Mouse (Mus musculus): ENCODE data around the gene Psd4. TPM values are rescaled to one million over a fixed set of nuclear protein-coding genes. Genes with fewer than 3 reads are reported as not detected.
A peak's percentile ranks its signal among the peaks of the same experiment; 100 is the strongest.

The Psd4 gene
- 132 and 154 TPM in 2 replicates for total RNA-seq (2017)

DNA sequence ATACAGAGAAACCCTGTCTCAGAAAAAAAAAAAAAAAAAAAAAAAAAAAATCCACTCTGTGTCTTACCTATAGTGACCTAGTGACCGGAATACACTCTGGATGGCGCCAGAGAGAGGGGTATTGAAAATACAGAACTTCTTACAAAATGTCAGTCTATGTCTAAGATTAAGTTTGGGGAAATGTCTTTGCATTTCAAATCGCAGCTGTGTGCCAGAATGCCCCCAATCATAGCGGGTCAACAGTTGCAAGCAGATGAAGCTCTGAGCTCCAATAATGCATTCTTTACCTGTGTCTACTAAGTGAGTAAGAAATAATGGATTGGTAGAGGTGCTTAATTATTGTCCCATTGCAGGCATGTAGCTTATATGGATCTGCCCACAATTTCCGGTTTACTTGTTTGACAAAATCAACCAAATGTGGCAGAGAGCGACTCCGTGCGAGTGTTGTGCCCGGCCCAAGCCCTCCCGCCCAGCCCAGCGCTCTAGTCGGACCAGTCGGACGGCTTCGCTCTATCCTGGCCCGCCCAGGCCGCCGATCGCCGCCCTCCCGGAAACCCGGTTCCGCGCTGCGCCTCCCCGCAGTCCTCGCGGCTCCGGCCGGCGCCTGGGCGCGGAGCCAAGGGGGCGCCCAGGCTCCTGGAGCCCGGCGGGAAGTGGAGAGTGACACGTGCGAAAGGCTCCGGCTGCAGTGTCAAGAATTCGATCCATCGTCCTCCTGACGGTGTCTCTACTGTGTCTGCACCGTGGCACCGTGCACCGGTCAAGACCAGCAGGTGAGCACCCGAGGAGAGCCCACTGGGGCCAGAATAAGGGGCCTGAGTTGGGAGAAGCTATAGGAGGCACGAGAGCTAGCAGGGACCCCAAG lies at the start of gene Psd4:
Gene Psd4 (plus strand): TSS at position 551 of the 865 bp plus-strand sequence.
- ATAC-seq (ENCODE audit: extremely low read depth, insufficient number of reproducible peaks, low FRiP score, poor library complexity, severe bottlenecking) = peak; percentile 85

GRCm38 (mm10) chr2:24317919-24318598 lies 49.3 kb upstream of the Psd4 start:
- ATAC-seq (ENCODE audit: extremely low read depth, insufficient number of reproducible peaks, low FRiP score, poor library complexity, severe bottlenecking) = peak; percentile 72

GRCm38 (mm10) chr2:24335333-24335732 lies 32.0 kb upstream of the Psd4 start:
- ATAC-seq (ENCODE audit: extremely low read depth, insufficient number of reproducible peaks, low FRiP score, poor library complexity, severe bottlenecking) = peak; percentile 36; the same call in 1 of the 2 replicates

- no peak for ATAC-seq (ENCODE audit: extremely low read depth, insufficient number of reproducible peaks, low FRiP score, poor library complexity, severe bottlenecking)
These were observed 30.8 kb upstream of the Psd4 start, which contains the start of gene Il1rn for GRCm38 (mm10) chr2:24336545-24336944. TSS of gene Il1rn (plus strand) at chr2:24336853.

- no peak for ATAC-seq (ENCODE audit: extremely low read depth, insufficient number of reproducible peaks, low FRiP score, poor library complexity, severe bottlenecking)
These were observed 25.9 kb upstream of the Psd4 start for GRCm38 (mm10) chr2:24341395-24341885.

DNA sequence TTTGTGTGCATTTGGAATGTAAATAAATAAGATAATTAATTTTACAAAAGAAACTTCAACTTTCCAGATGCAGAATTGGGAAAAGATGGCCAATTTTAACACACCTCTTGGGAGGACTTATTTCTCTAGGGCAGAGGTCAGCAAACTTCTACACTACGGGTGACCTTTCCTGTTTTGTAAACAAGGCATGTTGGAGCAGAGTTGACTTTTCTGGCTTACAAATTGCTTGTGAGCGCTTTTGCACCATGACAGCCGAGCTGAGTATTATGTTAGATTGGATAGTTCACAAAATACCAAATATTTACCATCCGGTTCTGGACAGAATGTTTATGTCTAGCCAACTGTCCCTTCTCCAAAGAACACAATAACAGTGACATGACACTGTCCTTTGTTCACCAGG lies 22.8 kb upstream of the Psd4 start:
- ATAC-seq (ENCODE audit: extremely low read depth, insufficient number of reproducible peaks, low FRiP score, poor library complexity, severe bottlenecking) = no peak

DNA sequence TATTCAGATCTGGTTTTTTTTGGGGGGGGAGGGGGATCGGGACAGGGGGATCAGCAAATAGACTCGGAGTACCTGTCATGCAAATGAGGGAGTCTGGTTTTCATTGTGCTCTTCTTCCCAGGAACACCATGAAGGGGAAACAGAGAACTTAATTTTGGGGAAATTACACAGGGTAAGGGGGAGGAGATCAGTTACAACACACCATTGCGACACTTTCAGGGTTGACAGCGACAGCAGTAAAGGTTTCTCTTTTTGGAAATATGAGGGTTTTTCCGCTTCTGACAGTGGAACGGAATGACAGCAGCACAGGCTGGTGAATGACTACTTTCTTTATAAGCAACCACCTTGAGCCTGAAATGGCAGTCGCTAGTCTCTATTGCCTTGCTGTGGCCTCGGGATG lies 22.3 kb upstream of the Psd4 start:
- ATAC-seq (ENCODE audit: extremely low read depth, insufficient number of reproducible peaks, low FRiP score, poor library complexity, severe bottlenecking) = peak; percentile 85

- no peak for ATAC-seq (ENCODE audit: extremely low read depth, insufficient number of reproducible peaks, low FRiP score, poor library complexity, severe bottlenecking)
These were observed 19.5 kb upstream of the Psd4 start for GRCm38 (mm10) chr2:24347926-24348325.

- ATAC-seq (ENCODE audit: extremely low read depth, insufficient number of reproducible peaks, low FRiP score, poor library complexity, severe bottlenecking) = no peak
These were observed 16.2 kb upstream of the Psd4 start for GRCm38 (mm10) chr2:24351159-24351558.

DNA sequence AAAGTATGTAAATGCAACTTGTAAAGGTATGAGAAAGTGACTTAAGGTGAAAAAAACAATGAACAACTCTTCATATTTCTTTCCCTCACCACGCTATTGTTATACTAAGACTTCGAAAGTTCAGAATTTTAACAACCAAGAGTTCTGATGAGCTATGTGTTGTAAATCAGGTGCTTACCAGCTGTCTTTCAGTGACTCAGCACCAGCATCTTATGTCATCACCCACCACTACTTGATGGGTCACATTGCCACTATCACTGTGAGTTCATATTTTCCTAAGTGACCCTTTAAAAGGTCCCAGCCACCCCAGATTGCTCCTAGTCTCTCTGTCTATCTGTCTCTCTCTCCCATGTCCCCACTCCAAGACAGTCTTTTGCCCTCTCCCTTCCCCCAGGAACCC lies 14.3 kb upstream of the Psd4 start:
- ATAC-seq (ENCODE audit: extremely low read depth, insufficient number of reproducible peaks, low FRiP score, poor library complexity, severe bottlenecking) = no peak

DNA sequence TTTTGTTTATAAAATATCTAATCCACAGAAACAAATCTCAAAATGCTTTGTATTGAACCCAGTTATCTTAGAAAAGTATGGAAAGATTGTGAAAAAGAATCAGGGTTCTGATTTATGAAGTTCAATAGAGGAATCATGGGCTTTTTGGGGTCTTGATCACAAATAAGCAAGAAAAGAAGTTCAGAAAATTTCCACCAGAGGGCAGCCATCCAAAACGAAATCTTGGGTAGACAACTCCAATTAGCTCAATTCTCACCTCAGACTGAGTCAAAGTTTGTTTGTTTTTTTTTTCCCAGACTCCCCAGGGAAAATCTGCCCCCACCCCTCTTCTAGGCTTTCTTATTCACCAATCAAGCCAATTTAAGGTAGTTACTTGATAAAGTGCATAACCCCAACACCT lies 9.7 kb upstream of the Psd4 start:
- peak; percentile 36; the same call in 1 of the 2 replicates for ATAC-seq (ENCODE audit: extremely low read depth, insufficient number of reproducible peaks, low FRiP score, poor library complexity, severe bottlenecking)

DNA sequence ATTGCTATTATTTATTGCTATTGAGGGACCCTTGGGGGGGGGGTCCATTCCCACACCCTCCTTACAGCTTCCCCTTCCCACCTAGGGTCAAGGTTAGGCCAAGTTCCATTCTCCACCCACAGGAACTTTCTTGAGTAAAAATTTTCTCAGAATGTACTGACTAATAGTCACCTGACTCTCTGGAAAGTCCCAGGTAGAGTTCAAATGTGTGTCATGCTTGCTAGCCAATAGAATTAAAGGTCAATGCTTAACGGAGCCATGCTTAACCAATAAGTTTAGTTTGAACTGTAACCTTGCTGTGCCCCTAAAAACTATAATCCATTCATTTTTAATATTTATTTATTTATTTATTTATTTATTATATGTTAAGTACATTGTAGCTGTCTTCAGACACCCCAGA lies 8.0 kb upstream of the Psd4 start:
- ATAC-seq (ENCODE audit: extremely low read depth, insufficient number of reproducible peaks, low FRiP score, poor library complexity, severe bottlenecking) = no peak

DNA sequence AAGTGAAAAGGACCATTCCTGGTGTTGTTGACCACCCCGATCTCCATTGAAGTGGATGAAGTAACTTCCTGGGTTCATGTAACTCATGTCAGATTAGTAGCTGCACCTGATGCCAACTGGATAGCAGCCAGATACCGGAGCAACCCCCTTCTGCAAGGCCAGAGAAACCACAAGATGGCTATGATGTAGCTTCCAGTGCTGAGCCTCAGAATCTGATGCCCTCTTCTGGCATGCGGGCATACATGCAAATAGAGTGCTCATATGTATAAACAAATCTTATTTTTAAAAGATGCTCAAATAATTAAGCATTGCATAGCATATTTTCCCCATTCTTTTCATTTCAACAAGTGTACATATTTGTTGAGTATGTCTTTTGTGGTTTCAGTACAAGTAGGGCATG lies 3.6 kb upstream of the Psd4 start:
- ATAC-seq (ENCODE audit: extremely low read depth, insufficient number of reproducible peaks, low FRiP score, poor library complexity, severe bottlenecking) = no peak

DNA sequence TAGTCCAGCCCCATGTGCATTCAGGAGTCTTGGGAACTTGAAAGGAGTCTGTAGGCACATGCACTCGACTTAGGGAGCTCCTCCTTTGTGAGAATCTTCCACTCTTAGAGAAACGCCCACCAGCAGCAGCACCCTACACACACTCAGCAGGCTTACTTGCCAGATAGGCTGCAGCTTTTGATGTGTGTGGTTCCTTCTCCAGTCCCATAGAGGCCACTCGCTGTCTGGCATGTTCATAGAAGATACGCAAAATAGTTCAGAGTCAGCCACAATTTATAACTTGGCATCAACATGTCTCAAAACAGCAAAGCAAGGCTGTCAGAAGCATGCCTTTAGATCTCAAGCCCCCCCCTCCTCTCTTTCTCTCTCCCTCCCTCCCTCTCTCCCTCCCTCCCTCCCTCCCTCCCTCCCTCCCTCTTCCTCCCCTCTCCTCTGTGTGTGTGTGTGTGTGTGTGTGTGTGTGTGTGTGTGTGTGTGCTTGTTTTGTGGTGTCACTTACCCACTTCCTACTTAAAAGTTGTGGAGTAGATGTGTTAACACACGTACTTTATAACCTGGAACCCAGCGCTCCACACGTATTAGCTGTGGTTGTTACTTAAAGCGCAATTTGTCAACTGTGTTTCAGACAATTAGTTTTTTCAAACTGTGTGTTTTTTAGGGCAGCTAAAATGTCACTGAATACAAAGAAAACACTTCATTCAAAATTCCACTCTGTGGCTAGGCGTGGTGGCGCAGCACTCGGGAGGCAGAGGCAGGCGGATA lies 985 bp upstream of the Psd4 start:
- ATAC-seq (ENCODE audit: extremely low read depth, insufficient number of reproducible peaks, low FRiP score, poor library complexity, severe bottlenecking) = no peak

DNA sequence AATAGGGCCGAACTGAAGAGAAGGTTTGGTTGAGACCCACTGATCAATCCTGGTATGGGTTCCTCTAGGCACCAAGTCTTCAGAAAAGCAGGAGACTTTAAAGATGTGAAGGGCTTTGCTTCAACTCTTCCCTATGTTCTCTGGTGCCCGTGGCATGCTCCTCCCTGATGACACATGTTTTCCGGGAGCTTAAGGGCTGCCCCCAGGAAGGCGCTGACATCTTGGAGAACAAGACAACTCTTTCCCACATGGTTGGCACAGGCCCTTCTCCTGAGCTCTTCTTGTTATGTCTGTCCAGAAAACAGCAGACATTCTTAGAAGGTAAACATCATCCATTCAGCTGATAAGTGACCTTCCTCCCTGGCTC lies 498 bp downstream of the Psd4 start:
- ATAC-seq (ENCODE audit: extremely low read depth, insufficient number of reproducible peaks, low FRiP score, poor library complexity, severe bottlenecking) = no peak

GRCm38 (mm10) chr2:24378747-24379450 lies 11.5 kb downstream of the Psd4 start:
- no peak for ATAC-seq (ENCODE audit: extremely low read depth, insufficient number of reproducible peaks, low FRiP score, poor library complexity, severe bottlenecking)

GRCm38 (mm10) chr2:24382456-24383230 lies 15.3 kb downstream of the Psd4 start:
- ATAC-seq (ENCODE audit: extremely low read depth, insufficient number of reproducible peaks, low FRiP score, poor library complexity, severe bottlenecking) = 0 out of 2 replicates have a peak, but pooled peaks have one; percentile 13

- no peak for ATAC-seq (ENCODE audit: extremely low read depth, insufficient number of reproducible peaks, low FRiP score, poor library complexity, severe bottlenecking)
These were observed 16.3 kb downstream of the Psd4 start for GRCm38 (mm10) chr2:24383636-24384035.

Data from neutrophil, adult 5-6 weeks (primary cell).